Mouse (Mus musculus) c-Kit-negative CD71-positive TER-119-positive erythroid progenitor cells, embryonic 14.5 days (primary cell): ENCODE measurements around the gene Btbd18.

ENCODE experiments used
- DNase-seq: peaks from one replicate; pipeline ENCODE4 v3.0.0-alpha.2; 2013; ENCODE audit warnings: low read depth, low spot score

Gene Btbd18

GRCm38 (mm10) chr2:84658806-84659205 is at the start of gene Btbd18:
Gene Btbd18 (plus strand): TSS chr2:84659079.
- no peak for DNase-seq

- no peak for DNase-seq
Measured at GRCm38 (mm10) chr2:84612764-84613163, 46.1 kb upstream of the Btbd18 start.

- DNase-seq = peak; percentile 24
Measured at GRCm38 (mm10) chr2:84617637-84618515, 41.0 kb upstream of the Btbd18 start.

GRCm38 (mm10) chr2:84618914-84619313 is 40.0 kb upstream of the Btbd18 start:
- DNase-seq = no peak

GRCm38 (mm10) chr2:84619646-84620340 is 39.1 kb upstream of the Btbd18 start:
- DNase-seq = no peak

DNA sequence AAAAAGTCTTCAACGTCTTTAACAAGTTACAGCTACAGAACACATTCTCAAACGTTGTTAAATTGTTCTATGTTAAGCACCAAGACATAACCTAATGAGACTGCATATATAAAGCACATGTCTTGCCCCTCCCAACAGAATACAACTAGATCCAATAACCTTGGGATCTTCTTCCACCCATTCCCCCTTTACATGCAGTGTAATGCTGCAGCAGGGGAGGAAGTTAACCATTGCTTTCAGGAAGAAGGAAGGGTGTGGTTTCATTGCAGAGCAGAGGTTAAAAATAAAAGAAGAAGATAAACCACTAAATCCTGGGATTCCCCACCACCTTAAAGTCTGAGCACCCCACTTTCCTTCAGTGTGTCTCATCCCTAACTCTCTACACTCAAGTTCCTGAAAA is 36.2 kb upstream of the Btbd18 start:
- no peak for DNase-seq

DNA sequence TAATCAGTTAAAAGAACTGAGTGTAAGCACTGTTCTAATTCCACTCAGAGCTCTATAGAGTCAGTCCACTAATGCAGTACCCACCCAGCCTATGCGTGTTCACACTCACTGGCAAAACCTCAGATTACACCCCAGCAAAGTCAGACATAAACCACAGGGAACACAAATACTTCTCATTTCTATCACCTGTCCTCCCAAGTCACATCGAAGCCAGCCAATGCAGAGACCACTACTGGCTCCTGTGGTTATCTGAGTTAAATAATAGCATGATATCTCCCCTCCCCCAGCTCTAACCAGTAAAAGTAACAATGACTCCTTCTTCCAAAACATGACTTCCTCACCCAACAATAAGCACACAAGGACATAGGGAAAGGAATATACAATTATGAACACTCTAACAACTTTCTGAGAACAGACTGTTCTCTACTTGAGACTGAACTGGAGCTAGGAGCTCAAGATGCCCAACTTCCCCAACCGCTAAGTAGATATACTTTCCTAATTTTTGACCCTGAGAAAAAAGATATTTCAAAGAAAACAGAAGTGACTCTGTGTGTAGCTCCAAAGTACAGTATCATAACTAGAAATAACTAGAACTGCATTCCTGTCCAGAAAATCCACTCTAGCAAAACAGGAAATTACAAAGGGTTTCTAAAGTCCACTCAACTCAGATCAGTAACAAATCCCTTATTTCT is 35.3 kb upstream of the Btbd18 start:
- DNase-seq = no peak

GRCm38 (mm10) chr2:84624201-84624600 is 34.7 kb upstream of the Btbd18 start:
- no peak for DNase-seq

DNA sequence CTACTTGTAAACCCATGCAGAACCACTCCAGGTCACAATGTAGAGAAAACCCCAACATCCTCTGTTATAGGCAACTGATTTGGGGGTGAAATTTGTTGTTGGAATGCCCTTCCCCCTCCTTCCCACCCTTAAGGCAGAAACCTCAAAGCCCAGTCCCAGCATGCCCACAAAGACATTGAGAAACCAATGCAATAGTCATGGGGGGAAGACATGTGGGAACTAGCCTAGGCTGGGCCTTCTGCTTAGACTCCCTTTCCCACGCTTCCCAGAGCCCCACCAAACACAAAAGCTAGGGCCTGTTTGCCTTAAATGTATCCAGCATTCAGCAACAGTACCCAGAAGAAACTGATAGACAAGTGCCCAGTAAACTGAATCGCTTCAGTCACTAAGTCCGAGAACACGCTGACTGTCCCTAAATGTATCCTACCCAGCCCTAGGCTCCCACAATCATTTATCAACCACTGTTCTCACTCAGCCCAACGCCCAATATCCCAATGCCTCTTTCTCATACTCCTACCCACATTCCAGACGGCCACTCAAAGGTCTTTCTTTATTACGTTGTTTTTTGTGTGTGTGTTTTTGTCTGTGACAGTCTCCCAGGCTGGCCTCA is 32.4 kb upstream of the Btbd18 start:
- DNase-seq = no peak

- no peak for DNase-seq
Measured at GRCm38 (mm10) chr2:84627036-84627435, 31.8 kb upstream of the Btbd18 start.

DNA sequence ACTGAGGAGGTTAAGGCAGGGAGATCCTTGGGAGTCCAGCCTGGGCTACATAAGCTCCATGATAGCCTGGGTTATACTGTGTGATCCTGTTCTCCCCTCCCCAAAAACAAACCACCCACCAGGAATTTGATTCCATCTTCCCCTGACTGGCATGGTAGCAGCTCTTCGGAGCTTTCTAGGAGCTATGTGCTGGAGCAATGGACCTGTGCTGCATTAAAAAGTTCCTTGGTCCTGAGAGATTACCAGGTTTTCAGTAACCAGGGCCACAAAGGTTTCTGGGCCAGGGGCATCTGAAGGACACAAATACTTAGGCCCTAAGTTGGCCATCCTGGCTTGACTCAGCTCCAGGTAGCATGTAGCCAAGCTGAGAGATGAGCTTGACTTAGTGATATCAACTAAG is 26.9 kb upstream of the Btbd18 start:
- DNase-seq = no peak

DNA sequence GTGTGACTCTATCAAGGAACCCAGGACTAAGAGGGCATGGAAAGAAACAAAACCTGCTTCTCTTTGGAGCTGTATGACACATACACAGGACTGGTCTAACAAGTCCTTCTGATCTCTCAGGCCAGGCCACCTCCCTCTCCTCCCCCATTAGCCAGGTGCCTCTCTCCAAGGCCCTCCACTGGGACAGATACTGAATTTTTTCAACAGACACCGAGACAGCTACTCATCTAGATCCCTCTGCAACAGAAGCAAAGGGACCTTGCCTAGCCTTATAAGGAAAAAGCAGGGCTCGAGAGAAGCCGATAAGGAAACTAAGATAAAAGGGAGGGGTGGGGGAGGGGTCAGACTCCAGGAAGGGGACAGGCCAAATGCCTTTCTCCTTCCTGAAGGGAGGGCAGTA is 25.9 kb upstream of the Btbd18 start:
- DNase-seq = no peak

DNA sequence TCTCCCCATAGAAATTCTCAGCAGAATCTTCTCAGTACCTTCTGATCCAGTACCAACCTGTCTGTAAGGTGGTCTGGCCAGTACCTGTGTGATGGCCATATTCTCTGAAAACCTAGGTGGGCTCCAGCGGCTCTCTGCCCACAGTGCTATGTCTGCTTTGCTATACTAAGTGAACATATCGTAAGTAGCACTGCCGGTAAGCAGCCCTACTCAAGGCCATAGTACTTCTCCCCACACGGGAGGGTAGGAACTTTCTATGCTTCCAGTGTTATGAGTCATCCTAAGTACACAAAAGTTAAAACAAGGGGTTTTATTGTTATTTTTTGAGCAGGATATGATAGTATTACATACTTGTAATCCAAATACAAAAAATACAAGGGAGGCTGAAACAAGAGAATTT is 24.9 kb upstream of the Btbd18 start:
- no peak for DNase-seq

- no peak for DNase-seq
Measured at GRCm38 (mm10) chr2:84634934-84635482, 23.9 kb upstream of the Btbd18 start.

DNA sequence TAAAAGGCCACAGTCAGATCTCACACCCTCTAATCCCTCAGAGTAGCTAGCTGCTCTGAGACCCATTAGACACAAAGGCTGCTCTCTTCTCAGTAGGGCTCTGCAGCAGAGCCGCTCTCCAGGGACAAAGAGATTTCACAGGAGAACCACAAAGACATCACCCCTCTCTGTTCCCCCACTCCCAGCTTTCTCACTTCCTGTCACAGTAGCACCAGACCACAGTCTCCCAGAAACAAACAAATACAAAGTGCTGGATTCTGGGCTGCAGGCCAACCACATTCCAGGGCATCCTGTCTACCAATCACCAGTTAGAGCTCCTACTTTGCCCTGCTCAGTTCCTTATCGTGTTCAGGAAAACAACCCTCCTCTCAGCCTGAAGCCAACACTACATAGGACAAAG is 23.3 kb upstream of the Btbd18 start:
- no peak for DNase-seq

GRCm38 (mm10) chr2:84636231-84636741 is 22.6 kb upstream of the Btbd18 start:
- DNase-seq = no peak

GRCm38 (mm10) chr2:84637452-84638165 is 21.3 kb upstream of the Btbd18 start:
- DNase-seq = no peak

DNA sequence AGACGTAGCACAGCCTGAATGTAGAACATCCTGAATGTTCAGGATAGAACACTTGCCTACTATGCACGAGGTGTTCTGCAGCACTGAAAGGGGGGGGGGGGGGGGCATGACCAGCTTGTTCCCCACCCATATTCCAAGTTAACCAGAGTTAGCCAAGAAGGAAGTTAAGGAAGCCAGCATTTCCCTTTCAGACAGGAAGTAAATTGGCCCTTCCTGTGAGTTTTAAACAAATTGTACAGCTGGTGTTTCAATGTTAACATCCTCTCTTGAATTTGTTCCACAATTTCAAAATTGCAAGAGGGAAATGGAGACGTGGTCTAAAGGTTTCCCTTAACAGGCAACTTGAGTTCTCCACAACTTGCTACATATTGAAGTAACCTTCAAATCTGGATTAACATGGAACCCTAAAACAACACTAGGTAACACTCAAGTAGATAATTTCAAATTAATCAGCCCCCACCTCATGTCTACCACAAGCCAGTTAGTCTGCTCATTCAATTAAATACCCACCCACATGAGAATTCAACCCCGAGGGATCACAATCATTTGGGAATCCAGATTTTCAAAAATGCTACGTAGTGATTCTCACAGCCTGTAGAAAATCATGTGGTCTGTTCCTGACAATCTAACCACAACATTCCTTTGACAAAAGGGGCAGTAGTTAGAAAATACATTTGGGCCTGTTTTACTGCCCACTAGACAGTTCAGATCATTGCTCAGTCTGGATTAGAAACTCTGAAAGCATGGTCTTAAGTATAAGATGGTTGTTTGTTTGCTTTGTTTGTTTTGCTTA is 20.3 kb upstream of the Btbd18 start:
- DNase-seq = no peak

DNA sequence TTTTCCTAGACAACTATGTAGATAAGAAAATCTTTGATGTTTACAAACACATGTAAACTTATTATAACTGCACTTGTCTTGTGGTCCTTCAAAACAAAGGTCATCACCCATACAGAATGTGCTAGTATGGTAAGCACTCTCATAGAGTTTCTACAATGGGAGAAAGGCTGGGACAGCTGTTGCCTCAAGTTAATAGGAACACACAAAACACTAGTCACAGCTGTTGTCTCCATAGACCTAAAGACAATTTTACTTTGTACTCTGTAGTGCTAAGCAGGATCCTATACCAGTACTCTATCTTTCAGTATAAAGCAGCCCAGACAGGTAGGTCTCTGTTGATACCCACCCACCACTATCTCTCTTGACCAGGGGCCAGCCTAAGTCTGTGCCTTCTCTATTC is 18.0 kb upstream of the Btbd18 start:
- no peak for DNase-seq

DNA sequence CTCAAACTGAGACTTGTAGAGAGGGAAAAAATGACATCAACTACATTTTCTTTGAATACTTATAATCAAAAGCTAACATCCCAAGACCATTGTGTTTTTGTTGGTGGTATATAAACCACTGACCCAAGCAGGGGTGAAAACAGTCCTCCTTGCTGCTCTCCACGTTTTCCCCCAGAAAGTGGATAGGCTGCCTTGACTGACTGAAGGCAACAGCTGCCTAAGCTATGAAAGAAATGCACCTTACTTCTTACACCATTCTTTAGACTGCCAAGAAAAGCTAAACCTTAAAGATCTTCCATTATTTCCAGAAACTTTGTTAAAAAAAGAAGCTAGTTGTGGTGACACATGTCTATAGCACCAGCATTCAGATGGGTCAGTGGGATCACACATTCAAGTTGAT is 12.7 kb upstream of the Btbd18 start:
- no peak for DNase-seq
